Mouse (Mus musculus): ENCODE results near the gene Celf2.

DNA sequence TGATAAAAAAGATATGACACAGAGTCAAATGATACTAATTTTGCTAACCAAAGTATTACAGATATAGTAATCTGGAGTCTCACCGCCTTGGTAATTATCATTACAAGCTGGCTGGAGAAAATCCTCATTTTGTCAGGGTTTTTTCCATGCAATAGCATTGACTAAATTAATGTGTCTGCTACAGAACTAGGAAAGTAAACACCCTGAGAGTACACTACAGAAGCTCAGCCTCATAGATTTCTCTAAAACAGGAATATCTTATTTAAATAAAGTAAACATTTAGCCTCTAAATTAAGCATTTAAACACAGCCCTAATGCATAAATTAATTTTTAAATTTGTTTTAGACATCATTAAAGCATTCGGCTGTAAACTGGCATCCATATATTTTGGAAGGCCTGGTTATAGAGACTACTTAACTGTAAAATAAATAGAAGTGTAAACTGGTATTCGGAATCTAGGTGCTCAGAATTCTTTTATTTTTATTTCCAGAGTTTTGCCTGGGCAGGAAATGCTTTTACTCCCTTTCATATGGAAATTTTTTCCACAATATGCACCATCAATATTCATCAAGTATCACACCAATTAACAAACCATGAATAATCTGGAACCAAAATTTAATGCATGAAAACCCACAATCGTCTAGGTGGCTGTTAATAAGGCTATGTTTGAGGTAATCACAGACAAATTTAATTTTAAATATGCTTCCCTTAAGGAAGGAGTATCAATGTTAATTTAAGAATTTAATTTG is 46.0 kb upstream of the Celf2 start:
- TF ChIP-seq POLR2A (IDR thresholded peaks at IDR 0.05; ENCODE audit: control insufficient read depth, low read depth, low read length) = no peak
- no peak for TF ChIP-seq CTCF (IDR thresholded peaks at IDR 0.05; ENCODE audit: control insufficient read depth, insufficient read depth, insufficient replicate concordance, low read depth, low read length)
